Mouse (Mus musculus) heart, embryonic 14.5 days (tissue): ENCODE data around the gene Adam1b. TPM values are rescaled to one million over a fixed set of nuclear protein-coding genes. Genes with fewer than 3 reads are reported as not detected.

Experiments
- ATAC-seq: fragments of 200-750 bp; cut with Nextera tagmentation; 2 replicates; pipeline ENCODE4 v1.8.0; 2017; ENCODE audit warnings: low read depth, moderate TSS enrichment; ENCODE audit not compliant: insufficient number of reproducible peaks, insufficient read depth, low FRiP score
- H3K27ac ChIP-seq, 2 experiments: fragments of 200-500 bp in 1 of 2; fragments of 300-500 bp in 1 of 2; sonication (generic) in 1 of 2; replicated peaks in 1 of 2; 2 replicates each; pipeline ENCODE4 v1.5.1; 2012 to 2014; ENCODE audit warnings: low read depth in 2 of 2, low read length in 2 of 2, control low read depth in 1 of 2, mild to moderate bottlenecking in 1 of 2, mixed read lengths in 1 of 2; ENCODE audit not compliant: control insufficient read depth in 1 of 2, insufficient read depth in 1 of 2
- H3K27me3 ChIP-seq: fragments of 300-500 bp; sonication (generic); 2 replicates; pipeline ENCODE4 v1.6.1; 2014; ENCODE audit warnings: mild to moderate bottlenecking, low read length, control low read depth; ENCODE audit not compliant: control insufficient read depth, insufficient read depth
- H3K36me3 ChIP-seq: fragments of 300-500 bp; sonication (generic); 2 replicates; pipeline ENCODE4 v1.6.1; 2014; ENCODE audit warnings: mild to moderate bottlenecking, control low read depth, low read length, mixed read lengths; ENCODE audit not compliant: control insufficient read depth, insufficient read depth
- H3K4me1 ChIP-seq, 2 experiments: fragments of 200-500 bp in 1 of 2; fragments of 300-500 bp in 1 of 2; sonication (generic) in 1 of 2; 2 replicates each; pipeline ENCODE4 v1.6.1; 2012 to 2014; ENCODE audit warnings: low read length in 2 of 2, control low read depth in 1 of 2, mixed read lengths in 1 of 2; ENCODE audit not compliant: control insufficient read depth in 2 of 2, insufficient read depth in 2 of 2
- H3K4me2 ChIP-seq: fragments of 300-500 bp; sonication (generic); 2 replicates; pipeline ENCODE4 v1.6.1; 2014; ENCODE audit warnings: mild to moderate bottlenecking, low read length
- H3K4me3 ChIP-seq, 2 experiments: fragments of 200-500 bp in 1 of 2; fragments of 300-500 bp in 1 of 2; sonication (generic) in 1 of 2; 2 replicates each; pipeline ENCODE4 v1.5.1; 2012 to 2014; ENCODE audit warnings: low read length in 2 of 2, mild to moderate bottlenecking in 2 of 2, control low read depth in 1 of 2, low read depth in 1 of 2, moderate library complexity in 1 of 2; ENCODE audit not compliant: control insufficient read depth in 1 of 2, insufficient read depth in 1 of 2
- H3K9ac ChIP-seq: fragments of 300-500 bp; sonication (generic); 2 replicates; pipeline ENCODE4 v1.6.1; 2014; ENCODE audit warnings: mild to moderate bottlenecking, low read length
- H3K9me3 ChIP-seq: fragments of 300-500 bp; sonication (generic); 2 replicates; pipeline ENCODE4 v1.6.1; 2016; ENCODE audit warnings: low read length, control low read depth; ENCODE audit not compliant: control insufficient read depth
- WGBS: fragments of 180-500 bp; shearing (Covaris S2); extraction: QIAGEN DNeasy Blood & Tissue Kit; methylation state at CpG from one replicate; pipeline ENCODE4 v1.1.7; 2014; 5-methylcytosine and 5-hydroxymethylcytosine counted together
- polyA plus RNA-seq: library from polyadenylated mRNA; unstranded; fragments of >200 nt; fragmentation: Nextera tagmentation; extraction: Ambion mirVana; gene quantifications from 2 replicates; pipeline ENCODE4 v1.2.1, GENCODE M21; 2014

Adam1b gene
- polyA plus RNA-seq, 1 experiment from 2014 or later: 0.18 TPM

GRCm38 (mm10) chr5:121541235-121541634 is 38.0 kb upstream of the Adam1b start:
- Histone ChIP-seq H3K27me3 (no peaks in the 10 kb centered on the region), H3K4me2 (no peak overlapping the region), H3K9me3 (no peaks in the 10 kb centered on the region), H3K36me3 (peaks cover 28% of the 10 kb centered on the region), H3K4me3 (no peak overlapping the region), H3K27ac (no peak overlapping the region), H3K9ac (no peak overlapping the region), H3K4me1 (peaks cover 9 to 23% of the 10 kb centered on the region in 2 experiments)
- 87% methylated on average over 7 of the region's 7 CpGs for WGBS
- ATAC-seq: no peak

GRCm38 (mm10) chr5:121540066-121540465 is 36.8 kb upstream of the Adam1b start:
- Histone ChIP-seq H3K27ac (no peak overlapping the region), H3K4me2 (no peak overlapping the region), H3K9me3 (no peaks in the 10 kb centered on the region), H3K4me3 (no peak overlapping the region), H3K4me1 (peaks cover 9 to 23% of the 10 kb centered on the region in 2 experiments), H3K9ac (no peak overlapping the region), H3K27me3 (no peaks in the 10 kb centered on the region), H3K36me3 (peaks cover 39% of the 10 kb centered on the region)
- ATAC-seq: no peak
- WGBS: 92% methylated on average over 5 of the region's 5 CpGs

GRCm38 (mm10) chr5:121537588-121537987 is 34.4 kb upstream of the Adam1b start:
- no peaks in the 10 kb centered on the region for H3K9me3 ChIP-seq
- H3K27me3 ChIP-seq: no peaks in the 10 kb centered on the region
- no peak overlapping the region for H3K4me3 ChIP-seq
- 0 out of 4 replicates have a peak, but pooled peaks cover 3 to 8% of the 10 kb centered on the region in 2 experiments for H3K4me1 ChIP-seq
- H3K4me2 ChIP-seq: no peak overlapping the region
- peaks cover 60% of the 10 kb centered on the region for H3K36me3 ChIP-seq
- WGBS: 62% methylated on average over 2 of the region's 2 CpGs
- no peak overlapping the region for H3K9ac ChIP-seq
- no peak for ATAC-seq
- H3K27ac ChIP-seq: 0 out of 4 replicates have a peak overlapping the region, but pooled peaks of 1 of the 2 experiments have one; percentile 39

- no peak overlapping the region for H3K4me3 ChIP-seq
- no peaks in the 10 kb centered on the region for H3K27me3 ChIP-seq
- H3K9ac ChIP-seq: no peak overlapping the region
- no peak overlapping the region for H3K4me2 ChIP-seq
- no peak for ATAC-seq
- WGBS: 60% methylated on average over 7 of the region's 7 CpGs
- no peaks in the 10 kb centered on the region for H3K9me3 ChIP-seq
- 0 out of 4 replicates have a peak, but pooled peaks cover 3 to 5% of the 10 kb centered on the region in 2 experiments for H3K4me1 ChIP-seq
- 0 out of 4 replicates have a peak overlapping the region, but pooled peaks of 1 of the 2 experiments have one; percentile 39 for H3K27ac ChIP-seq
- peaks cover 66% of the 10 kb centered on the region for H3K36me3 ChIP-seq
Observed at GRCm38 (mm10) chr5:121536921-121537555, 33.8 kb upstream of the Adam1b start.

- no peak overlapping the region for H3K9ac ChIP-seq
- no peak for ATAC-seq
- H3K27ac ChIP-seq: no peak overlapping the region
- H3K36me3 ChIP-seq: peaks cover 83% of the 10 kb centered on the region
- 87% methylated on average over 3 of the region's 3 CpGs for WGBS
- no peak overlapping the region for H3K4me2 ChIP-seq
- H3K4me1 ChIP-seq: 0 out of 4 replicates have a peak, but pooled peaks cover 3 to 5% of the 10 kb centered on the region in 2 experiments
- H3K9me3 ChIP-seq: no peaks in the 10 kb centered on the region
- no peak overlapping the region for H3K4me3 ChIP-seq
- no peaks in the 10 kb centered on the region for H3K27me3 ChIP-seq
Observed at GRCm38 (mm10) chr5:121535116-121535515, 31.9 kb upstream of the Adam1b start.

- 0 out of 4 replicates have a peak, but pooled peaks cover 3 to 5% of the 10 kb centered on the region in 2 experiments for H3K4me1 ChIP-seq
- H3K36me3 ChIP-seq: peaks cover 85% of the 10 kb centered on the region
- no peak for ATAC-seq
- no peak overlapping the region for H3K4me3 ChIP-seq
- H3K27ac ChIP-seq: no peak overlapping the region
- no peak overlapping the region for H3K9ac ChIP-seq
- no peaks in the 10 kb centered on the region for H3K9me3 ChIP-seq
- WGBS: 91% methylated on average over 5 of the region's 5 CpGs
- H3K4me2 ChIP-seq: no peak overlapping the region
- H3K27me3 ChIP-seq: no peaks in the 10 kb centered on the region
Observed at GRCm38 (mm10) chr5:121534521-121534920, 31.3 kb upstream of the Adam1b start.

- Histone ChIP-seq H3K27ac (no peak overlapping the region), H3K9me3 (no peaks in the 10 kb centered on the region)
Observed at GRCm38 (mm10) chr5:121526961-121527360, 23.7 kb upstream of the Adam1b start.

More at GRCm38 (mm10) chr5:121526961-121527360, 23.7 kb upstream of the Adam1b start:
- H3K27me3 ChIP-seq: no peaks in the 10 kb centered on the region
- 60% methylated on average over 8 of the region's 8 CpGs for WGBS
- no peaks in the 10 kb centered on the region; a peak in 1 of 4 replicates for H3K4me1 ChIP-seq
- peaks cover 87% of the 10 kb centered on the region for H3K36me3 ChIP-seq
- no peak overlapping the region for H3K4me2 ChIP-seq
- H3K4me3 ChIP-seq: no peak overlapping the region
- H3K9ac ChIP-seq: no peak overlapping the region
- no peak for ATAC-seq
